Comparison of ENCODE assay signal across 8 mouse cellular contexts in genomic region chr17:88251949-88252521, GRCm38 (mm10).
A peak's percentile ranks its signal among the peaks of the same experiment; 100 is the strongest.
DNase-seq lines count a peak whose midpoint lies in the region; ATAC-seq lines count a peak whose summit lies in the region.

No protein-coding gene starts in this region.

- no peaks in the 10 kb centered on the region for H3K27me3 ChIP-seq in forebrain, embryonic 16.5 days (replicated peaks; ENCODE audit: control insufficient read depth, insufficient read depth, low read length)
- no peaks in the 10 kb centered on the region for H3K27me3 ChIP-seq in hindbrain, embryonic 12.5 days

- H3K36me3 ChIP-seq in forebrain, embryonic 16.5 days (ENCODE audit: control insufficient read depth, insufficient read depth), result no peaks in the 10 kb centered on the region
- no peaks in the 10 kb centered on the region for H3K36me3 ChIP-seq in hindbrain, embryonic 12.5 days

- H3K27ac ChIP-seq in forebrain, embryonic 16.5 days (ENCODE audit: low read length), result no peak overlapping the region
- H3K27ac ChIP-seq in hindbrain, embryonic 12.5 days, result no peak overlapping the region

- no peak overlapping the region for H3K9ac ChIP-seq in forebrain, embryonic 16.5 days (replicated peaks; ENCODE audit: low read depth, low read length)
- H3K9ac ChIP-seq in hindbrain, embryonic 12.5 days, result no peak overlapping the region

- no peaks in the 10 kb centered on the region for H3K9me3 ChIP-seq in forebrain, embryonic 16.5 days (ENCODE audit: control insufficient read depth, low read length)
- H3K9me3 ChIP-seq in hindbrain, embryonic 12.5 days (replicated peaks), result no peaks in the 10 kb centered on the region

- H3K4me2 ChIP-seq in forebrain, embryonic 16.5 days (ENCODE audit: low read length), result peak overlapping the region; percentile 48
- H3K4me2 ChIP-seq in hindbrain, embryonic 12.5 days (replicated peaks), result peak overlapping the region; percentile 44

- WGBS in forebrain, embryonic 16.5 days, result 7% methylated on average over 17 of the region's 17 CpGs
- WGBS in hindbrain, embryonic 12.5 days, result 15% methylated on average over 17 of the region's 17 CpGs

- peak; percentile 61 for ATAC-seq in forebrain, embryonic 16.5 days
- no peak for ATAC-seq in hindbrain, embryonic 12.5 days (ENCODE audit: low FRiP score)
- ATAC-seq in erythroid progenitor cell, adult 5-6 weeks (replicated peaks; ENCODE audit: low FRiP score, poor library complexity, severe bottlenecking), result no peak

- 0 out of 2 replicates have a peak overlapping the region, but pooled peaks have one; percentile 11 for H3K4me3 ChIP-seq in forebrain, embryonic 16.5 days (replicated peaks; ENCODE audit: low read length)
- peak overlapping the region; percentile 14; the same call in 1 of the 2 replicates for H3K4me3 ChIP-seq in hindbrain, embryonic 12.5 days

- H3K4me1 ChIP-seq in forebrain, embryonic 16.5 days (replicated peaks; ENCODE audit: control insufficient read depth, insufficient read depth, low read length), result peaks cover 14% of the 10 kb centered on the region
- H3K4me1 ChIP-seq in hindbrain, embryonic 12.5 days, result peaks cover 7% of the 10 kb centered on the region

- peak; percentile 86 for DNase-seq in NIH3T3 (ENCODE audit: low read depth)
- peak; percentile 48 for DNase-seq in cerebellum, adult 11-12 months
- peak; percentile 42 to 46 for DNase-seq in layer of hippocampus, postnatal 36 days
- DNase-seq in lung, postnatal 36 days, result peak; percentile 78
- peak; percentile 50 for DNase-seq in retina, postnatal 7 days (ENCODE audit: low read depth, low spot score)
